Mouse (Mus musculus): ENCODE measurements at regions not wholly inside any gene's neighbourhood (a gene's known extent, or its start where the extent isn't known, plus 50 kb on each side); places are given as distances from the start of the nearest gene placed in this dataset.

DNA sequence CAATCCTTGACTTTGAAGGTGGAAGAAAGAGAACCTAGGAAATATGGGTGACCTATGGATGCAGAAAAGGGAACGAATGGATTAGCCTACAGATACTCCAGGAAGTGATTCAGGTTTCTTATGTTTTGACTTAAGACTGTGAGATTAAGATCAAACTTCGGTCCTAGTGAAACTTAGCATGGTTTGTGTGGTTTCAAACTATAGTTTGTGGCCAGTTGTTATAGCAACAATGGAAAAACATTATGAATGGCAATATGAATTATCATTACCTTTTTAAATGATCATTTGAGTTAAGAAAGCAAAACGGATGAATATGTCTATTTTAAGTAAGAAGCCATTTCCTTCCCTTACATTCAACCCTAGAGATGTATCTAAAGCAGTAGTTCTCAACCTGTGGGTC is 305.3 kb upstream of the Nrip1 start:
- WGBS, result 73% methylated on average over 3 of the region's 3 CpGs
- H3K27me3 ChIP-seq (ENCODE audit: control insufficient read depth, insufficient read depth, low read length), result no peaks in the 10 kb centered on the region
- no peak for TF ChIP-seq POLR2A (IDR thresholded peaks at IDR 0.05; ENCODE audit: low read depth, low read length)
- TF ChIP-seq CTCF (IDR thresholded peaks at IDR 0.05; ENCODE audit: extremely low read depth, insufficient read length, insufficient replicate concordance, low read depth, low read length), result no peak
- no peaks in the 10 kb centered on the region for H3K4me1 ChIP-seq (ENCODE audit: control insufficient read depth, insufficient read depth, insufficient read length, low read length)
- H3K36me3 ChIP-seq (ENCODE audit: control insufficient read depth, insufficient read depth, low read length), result no peaks in the 10 kb centered on the region
- no peak overlapping the region for H3K4me3 ChIP-seq (ENCODE audit: low read depth, low read length)
- no peak overlapping the region for H3K27ac ChIP-seq (ENCODE audit: insufficient read depth, low read depth, low read length)

DNA sequence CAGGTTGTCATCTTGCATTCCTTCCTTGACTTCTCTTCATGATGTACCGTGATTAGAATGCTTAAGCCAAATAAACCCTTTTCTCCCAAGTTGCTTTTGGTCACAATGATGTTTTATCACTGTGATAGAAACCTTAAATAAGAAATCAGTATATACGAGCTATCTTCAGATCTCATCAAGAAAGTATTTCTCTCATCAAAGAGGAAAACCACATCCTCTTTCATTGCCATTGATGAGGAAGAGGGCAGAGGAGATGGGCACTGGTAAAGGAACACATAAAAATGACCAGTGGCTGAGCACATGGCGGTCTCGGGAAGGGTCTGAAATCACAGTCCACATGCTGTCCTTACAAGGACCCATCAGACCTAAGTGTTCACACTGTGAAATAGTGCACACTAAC is 296.2 kb upstream of the Nrip1 start:
- TF ChIP-seq POLR2A (IDR thresholded peaks at IDR 0.05; ENCODE audit: low read depth, low read length), result no peak
- TF ChIP-seq CTCF (IDR thresholded peaks at IDR 0.05; ENCODE audit: extremely low read depth, insufficient read length, insufficient replicate concordance, low read depth, low read length), result no peak
- Histone ChIP-seq H3K36me3 (ENCODE audit: control insufficient read depth, insufficient read depth, low read length) (no peaks in the 10 kb centered on the region), H3K4me1 (ENCODE audit: control insufficient read depth, insufficient read depth, insufficient read length, low read length) (no peaks in the 10 kb centered on the region), H3K4me3 (ENCODE audit: low read depth, low read length) (no peak overlapping the region), H3K27me3 (ENCODE audit: control insufficient read depth, insufficient read depth, low read length) (no peaks in the 10 kb centered on the region), H3K27ac (ENCODE audit: insufficient read depth, low read depth, low read length) (no peak overlapping the region)
- WGBS, result 91% methylated on average over 4 of the region's 4 CpGs

DNA sequence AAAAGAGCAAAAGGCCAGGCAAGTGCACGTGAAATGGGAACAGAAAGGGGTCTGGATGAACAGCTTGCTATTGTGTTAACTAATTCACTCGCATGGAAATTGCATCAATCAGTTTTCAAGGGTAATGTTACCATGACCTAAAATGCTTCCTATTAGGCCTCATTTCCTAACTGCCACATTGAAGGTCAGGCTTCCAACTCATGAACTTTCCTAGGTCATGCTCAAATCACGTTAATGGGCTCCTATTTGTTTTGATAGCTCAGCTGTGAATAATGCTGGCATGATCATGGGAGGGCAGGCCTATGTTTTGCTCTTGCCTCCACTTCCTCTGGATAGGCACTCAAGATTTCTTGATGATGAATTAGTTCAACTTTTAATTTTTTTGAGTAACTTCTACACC is 293.4 kb upstream of the Nrip1 start:
- 84% methylated on average over 3 of the region's 3 CpGs for WGBS
- Histone ChIP-seq H3K27ac (ENCODE audit: insufficient read depth, low read depth, low read length) (no peak overlapping the region), H3K27me3 (ENCODE audit: control insufficient read depth, insufficient read depth, low read length) (no peaks in the 10 kb centered on the region), H3K4me3 (ENCODE audit: low read depth, low read length) (no peak overlapping the region), H3K36me3 (ENCODE audit: control insufficient read depth, insufficient read depth, low read length) (no peaks in the 10 kb centered on the region), H3K4me1 (ENCODE audit: control insufficient read depth, insufficient read depth, insufficient read length, low read length) (no peaks in the 10 kb centered on the region)
- TF ChIP-seq CTCF (IDR thresholded peaks at IDR 0.05; ENCODE audit: extremely low read depth, insufficient read length, insufficient replicate concordance, low read depth, low read length), result no peak

DNA sequence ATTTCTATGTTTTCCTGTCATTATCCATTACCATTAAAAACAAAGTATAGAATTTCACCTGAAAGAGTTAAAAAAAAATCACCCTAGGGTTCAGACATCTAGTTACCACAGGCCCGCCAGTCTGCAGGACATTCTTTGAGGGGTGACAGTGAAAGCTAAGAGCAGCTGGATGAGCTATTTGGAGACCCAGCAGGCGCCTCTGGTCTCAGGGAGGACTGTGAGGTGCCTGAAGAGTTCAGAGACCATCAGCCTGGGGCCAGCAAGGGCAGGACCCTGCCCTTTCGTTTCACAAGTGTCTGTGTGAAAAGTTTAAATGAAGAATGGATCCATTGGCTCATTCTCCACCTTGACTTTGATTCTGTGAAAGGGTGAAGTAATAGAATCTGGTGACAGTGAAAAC is 281.5 kb upstream of the Nrip1 start:
- TF ChIP-seq CTCF (IDR thresholded peaks at IDR 0.05; ENCODE audit: extremely low read depth, insufficient read length, insufficient replicate concordance, low read depth, low read length) (no peak), POLR2A (IDR thresholded peaks at IDR 0.05; ENCODE audit: low read depth, low read length) (no peak)
- Histone ChIP-seq H3K27ac (ENCODE audit: insufficient read depth, low read depth, low read length) (no peak overlapping the region), H3K36me3 (ENCODE audit: control insufficient read depth, insufficient read depth, low read length) (no peaks in the 10 kb centered on the region), H3K27me3 (ENCODE audit: control insufficient read depth, insufficient read depth, low read length) (no peaks in the 10 kb centered on the region), H3K4me1 (ENCODE audit: control insufficient read depth, insufficient read depth, insufficient read length, low read length) (no peaks in the 10 kb centered on the region), H3K4me3 (ENCODE audit: low read depth, low read length) (no peak overlapping the region)
- 70% methylated on average over 3 of the region's 3 CpGs for WGBS

DNA sequence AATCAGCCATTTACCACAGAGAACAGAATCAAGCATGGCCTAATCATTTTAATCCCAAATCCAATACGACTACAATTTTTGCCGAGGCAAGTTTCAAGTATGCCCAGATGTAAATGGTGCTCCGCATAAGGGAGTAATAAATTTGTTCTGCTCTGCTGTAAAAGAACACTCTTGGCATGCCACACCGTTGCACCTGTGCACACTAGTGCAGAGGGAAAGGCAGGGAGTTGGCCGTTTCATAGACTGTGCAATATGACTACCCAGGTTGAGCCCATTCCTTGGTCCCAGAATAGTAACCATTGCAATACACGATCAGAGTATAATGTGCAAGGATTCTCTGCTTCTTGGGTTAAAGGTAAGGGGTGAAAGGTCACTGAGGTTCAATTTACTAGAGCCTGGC is 270.7 kb upstream of the Nrip1 start:
- H3K27ac ChIP-seq (ENCODE audit: insufficient read depth, low read depth, low read length), result no peak overlapping the region
- no peak overlapping the region for H3K4me3 ChIP-seq (ENCODE audit: low read depth, low read length)
- no peaks in the 10 kb centered on the region for H3K36me3 ChIP-seq (ENCODE audit: control insufficient read depth, insufficient read depth, low read length)
- H3K4me1 ChIP-seq (ENCODE audit: control insufficient read depth, insufficient read depth, insufficient read length, low read length), result no peaks in the 10 kb centered on the region
- TF ChIP-seq POLR2A (IDR thresholded peaks at IDR 0.05; ENCODE audit: low read depth, low read length) (no peak), CTCF (IDR thresholded peaks at IDR 0.05; ENCODE audit: extremely low read depth, insufficient read length, insufficient replicate concordance, low read depth, low read length) (no peak)
- no peaks in the 10 kb centered on the region for H3K27me3 ChIP-seq (ENCODE audit: control insufficient read depth, insufficient read depth, low read length)
- WGBS, result 68% methylated on average over 6 of the region's 6 CpGs

DNA sequence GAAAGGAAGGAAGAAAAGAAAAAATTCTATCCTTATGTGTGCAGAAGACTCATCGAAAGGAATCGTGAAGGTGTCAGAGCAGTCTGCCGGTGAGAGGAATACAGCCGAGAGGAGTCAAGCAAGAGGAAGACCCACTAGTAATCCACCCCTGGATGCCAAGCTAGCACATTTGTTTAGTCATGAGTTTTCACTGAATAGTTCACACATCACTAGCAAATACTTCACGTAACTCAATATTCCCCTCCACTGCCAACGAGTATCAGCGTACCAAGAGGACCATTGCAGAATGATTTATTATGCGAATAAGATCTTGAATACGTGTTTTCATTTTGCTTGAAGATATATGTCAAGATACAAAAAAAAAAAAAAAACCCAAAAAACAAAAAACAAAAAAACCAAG is 270.2 kb upstream of the Nrip1 start:
- H3K27me3 ChIP-seq (ENCODE audit: control insufficient read depth, insufficient read depth, low read length), result no peaks in the 10 kb centered on the region
- no peak overlapping the region for H3K27ac ChIP-seq (ENCODE audit: insufficient read depth, low read depth, low read length)
- no peaks in the 10 kb centered on the region for H3K4me1 ChIP-seq (ENCODE audit: control insufficient read depth, insufficient read depth, insufficient read length, low read length)
- no peak for TF ChIP-seq POLR2A (IDR thresholded peaks at IDR 0.05; ENCODE audit: low read depth, low read length)
- no peak for TF ChIP-seq CTCF (IDR thresholded peaks at IDR 0.05; ENCODE audit: extremely low read depth, insufficient read length, insufficient replicate concordance, low read depth, low read length)
- H3K36me3 ChIP-seq (ENCODE audit: control insufficient read depth, insufficient read depth, low read length), result no peaks in the 10 kb centered on the region
- 97% methylated on average over 9 of the region's 9 CpGs for WGBS
- H3K4me3 ChIP-seq (ENCODE audit: low read depth, low read length), result no peak overlapping the region

DNA sequence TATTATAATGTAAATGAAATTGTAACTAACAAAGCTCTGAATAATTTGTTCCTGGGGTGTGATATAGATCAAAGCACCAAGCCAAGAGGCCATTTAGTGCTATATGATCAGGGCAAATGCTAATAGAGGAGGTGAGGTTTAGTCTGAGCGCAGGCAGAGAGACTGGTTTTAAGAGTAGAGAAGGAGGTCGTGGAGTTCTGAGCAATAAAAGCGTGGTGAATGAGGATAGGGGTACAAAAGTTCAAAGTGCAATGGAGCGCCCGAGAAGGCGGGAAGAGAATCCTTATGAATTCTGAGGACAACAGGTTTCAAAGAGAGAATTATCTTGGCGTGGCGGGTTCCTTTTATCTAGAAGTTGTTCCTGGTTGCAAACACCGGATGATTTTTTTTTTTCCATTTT is 261.5 kb upstream of the Nrip1 start:
- Histone ChIP-seq H3K27me3 (ENCODE audit: control insufficient read depth, insufficient read depth, low read length) (no peaks in the 10 kb centered on the region), H3K4me3 (ENCODE audit: low read depth, low read length) (no peak overlapping the region), H3K36me3 (ENCODE audit: control insufficient read depth, insufficient read depth, low read length) (no peaks in the 10 kb centered on the region), H3K4me1 (ENCODE audit: control insufficient read depth, insufficient read depth, insufficient read length, low read length) (no peaks in the 10 kb centered on the region), H3K27ac (ENCODE audit: insufficient read depth, low read depth, low read length) (no peak overlapping the region)
- TF ChIP-seq CTCF (IDR thresholded peaks at IDR 0.05; ENCODE audit: extremely low read depth, insufficient read length, insufficient replicate concordance, low read depth, low read length) (no peak), POLR2A (IDR thresholded peaks at IDR 0.05; ENCODE audit: low read depth, low read length) (no peak)
- 37% methylated on average over 9 of the region's 9 CpGs for WGBS

DNA sequence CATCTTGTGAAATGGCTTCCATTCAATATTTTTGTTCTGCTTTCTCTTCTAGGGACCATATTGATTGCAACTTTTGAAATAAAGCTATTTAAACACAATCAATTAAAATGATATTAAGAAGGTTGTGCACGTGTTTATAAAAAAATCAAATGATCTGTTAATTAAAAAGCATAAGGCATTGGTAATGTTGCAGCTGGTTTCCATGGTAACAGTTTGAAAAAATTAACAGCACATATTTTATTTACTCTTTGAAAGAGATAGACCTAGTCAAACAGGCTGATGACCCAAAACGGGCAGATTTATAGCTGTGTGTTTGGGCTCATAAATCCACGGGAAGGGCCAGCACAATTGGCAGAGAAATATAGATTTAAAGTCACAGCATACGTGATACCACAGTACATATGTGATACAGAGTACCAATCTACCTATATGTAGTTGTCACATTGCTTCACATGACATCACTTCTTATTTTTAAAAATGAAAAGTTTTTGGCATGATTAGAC is 260.6 kb upstream of the Nrip1 start:
- WGBS, result 28% methylated on average over 4 of the region's 4 CpGs

More for the DNA sequence above, 260.6 kb upstream of the Nrip1 start:
- Histone ChIP-seq H3K4me1 (ENCODE audit: control insufficient read depth, insufficient read depth, insufficient read length, low read length) (no peaks in the 10 kb centered on the region), H3K4me3 (ENCODE audit: low read depth, low read length) (no peak overlapping the region), H3K27ac (ENCODE audit: insufficient read depth, low read depth, low read length) (no peak overlapping the region), H3K27me3 (ENCODE audit: control insufficient read depth, insufficient read depth, low read length) (no peaks in the 10 kb centered on the region), H3K36me3 (ENCODE audit: control insufficient read depth, insufficient read depth, low read length) (no peaks in the 10 kb centered on the region)
- no peak for TF ChIP-seq POLR2A (IDR thresholded peaks at IDR 0.05; ENCODE audit: low read depth, low read length)
